Mouse (Mus musculus) kidney, postnatal 4 days (tissue): Measurements from ENCODE around the gene Cdc37l1.
"Not testable (repeated sequence)": the region's sequence is repeated elsewhere in the genome, so short reads cannot be mapped to it uniquely, and the experiment has no call there.

ENCODE experiments used
- DNase-seq, 2 experiments: peaks; one replicate each; pipeline ENCODE4 v3.0.0; 2021; ENCODE audit warnings: mixed read lengths in 2 of 2

Gene Cdc37l1

GRCm38 (mm10) chr19:28990194-28990589 lies at the start of gene Cdc37l1:
Gene Cdc37l1, plus strand, starts transcription at chr19:28990352.
- DNase-seq, result peak; percentile 100

- no peak for DNase-seq
Measured at GRCm38 (mm10) chr19:28941271-28941670, 48.9 kb upstream of the Cdc37l1 start.

GRCm38 (mm10) chr19:28946782-28947181 lies 43.4 kb upstream of the Cdc37l1 start:
- DNase-seq, result no peak

GRCm38 (mm10) chr19:28947311-28947710 lies 42.8 kb upstream of the Cdc37l1 start:
- DNase-seq, result no peak

- DNase-seq, result no peak
Measured at GRCm38 (mm10) chr19:28951251-28951650, 38.9 kb upstream of the Cdc37l1 start.

GRCm38 (mm10) chr19:28963113-28963512 lies 27.0 kb upstream of the Cdc37l1 start:
- no peak for DNase-seq

- DNase-seq, result no peak
Measured at GRCm38 (mm10) chr19:28963513-28963841, 26.7 kb upstream of the Cdc37l1 start.

GRCm38 (mm10) chr19:28963842-28964551 lies 26.2 kb upstream of the Cdc37l1 start, which contains the start of gene Plpp6:
Gene Plpp6, plus strand, starts transcription at chr19:28963953.
- DNase-seq, result peak; percentile 86 to 91

GRCm38 (mm10) chr19:28964552-28964903 lies 25.6 kb upstream of the Cdc37l1 start:
- DNase-seq, result no peak

- peak; percentile 39 to 45 for DNase-seq
Measured at GRCm38 (mm10) chr19:28967652-28968051, 22.5 kb upstream of the Cdc37l1 start, which contains the start of gene 4430402I18Rik. Gene 4430402I18Rik, minus strand, starts transcription at chr19:28967800.

GRCm38 (mm10) chr19:28968178-28968577 lies 22.0 kb upstream of the Cdc37l1 start:
- DNase-seq, result no peak

- DNase-seq, result no peak
Measured at GRCm38 (mm10) chr19:28969231-28969630, 20.9 kb upstream of the Cdc37l1 start.

- peak in 1 of 2 experiments; percentile 4 for DNase-seq
Measured at GRCm38 (mm10) chr19:28970251-28970650, 19.9 kb upstream of the Cdc37l1 start.

GRCm38 (mm10) chr19:28974862-28975611 lies 15.1 kb upstream of the Cdc37l1 start:
- peak; percentile 87 to 90 for DNase-seq

GRCm38 (mm10) chr19:28982617-28983016 lies 7.5 kb upstream of the Cdc37l1 start:
- DNase-seq, result no peak

- DNase-seq, result no peak
Measured at GRCm38 (mm10) chr19:28989515-28989914, 637 bp upstream of the Cdc37l1 start.

- DNase-seq, result no peak
Measured at GRCm38 (mm10) chr19:28990590-28991221, 554 bp downstream of the Cdc37l1 start.

GRCm38 (mm10) chr19:28991391-28991790 lies 1.2 kb downstream of the Cdc37l1 start:
- no peak for DNase-seq

GRCm38 (mm10) chr19:28994870-28995269 lies 4.7 kb downstream of the Cdc37l1 start:
- no peak for DNase-seq

GRCm38 (mm10) chr19:28995366-28995765 lies 5.2 kb downstream of the Cdc37l1 start:
- DNase-seq, result no peak

- no peak for DNase-seq
Measured at GRCm38 (mm10) chr19:28997976-28998630, 8.0 kb downstream of the Cdc37l1 start.

- not testable (repeated sequence) for DNase-seq
Measured at GRCm38 (mm10) chr19:29000321-29000720, 10.2 kb downstream of the Cdc37l1 start.

- no peak for DNase-seq
Measured at GRCm38 (mm10) chr19:29008069-29008706, 18.0 kb downstream of the Cdc37l1 start.
